Mouse (Mus musculus): ENCODE results near the gene Rap1gap. TPM values are rescaled to one million over a fixed set of nuclear protein-coding genes. Genes with fewer than 3 reads are reported as not detected.

The Rap1gap gene
- polyA plus RNA-seq, 1 experiment from 2014 or later, result 5.7 TPM

GRCm38 (mm10) chr4:137652835-137653346, 11.6 kb upstream of the Rap1gap start:
- no peak overlapping the region for H3K4me3 ChIP-seq (ENCODE audit: low read depth, low read length)
- ATAC-seq (replicated peaks; ENCODE audit: insufficient number of reproducible peaks, low FRiP score, low TSS enrichment, low read depth) (no peak), DNase-seq (ENCODE audit: low spot score) (no peak)
- peaks cover 9% of the 10 kb centered on the region for H3K36me3 ChIP-seq (replicated peaks; ENCODE audit: control insufficient read depth, insufficient read depth, low read depth, low read length)
- WGBS, result 93% methylated on average over 5 of the region's 5 CpGs
- no peak overlapping the region for H3K27ac ChIP-seq (replicated peaks; ENCODE audit: low read depth, low read length)
- H3K4me1 ChIP-seq (ENCODE audit: control insufficient read depth, insufficient read depth, low read length), result no peaks in the 10 kb centered on the region
- H3K9ac ChIP-seq (replicated peaks; ENCODE audit: low read length), result no peak overlapping the region
- H3K9me3 ChIP-seq (replicated peaks; ENCODE audit: control insufficient read depth, low read length), result no peaks in the 10 kb centered on the region
- no peak overlapping the region for H3K4me2 ChIP-seq (ENCODE audit: low read depth, low read length)
- H3K27me3 ChIP-seq (ENCODE audit: control insufficient read depth, insufficient read depth, low read length), result no peaks in the 10 kb centered on the region

GRCm38 (mm10) chr4:137655241-137656031, 9.1 kb upstream of the Rap1gap start:
- no peak for DNase-seq (ENCODE audit: low spot score)
- Histone ChIP-seq H3K4me1 (ENCODE audit: control insufficient read depth, insufficient read depth, low read length) (no peaks in the 10 kb centered on the region), H3K27me3 (ENCODE audit: control insufficient read depth, insufficient read depth, low read length) (no peaks in the 10 kb centered on the region), H3K4me2 (ENCODE audit: low read depth, low read length) (no peak overlapping the region), H3K4me3 (ENCODE audit: low read depth, low read length) (no peak overlapping the region), H3K9ac (replicated peaks; ENCODE audit: low read length) (no peak overlapping the region), H3K36me3 (replicated peaks; ENCODE audit: control insufficient read depth, insufficient read depth, low read depth, low read length) (peaks cover 3% of the 10 kb centered on the region), H3K27ac (replicated peaks; ENCODE audit: low read depth, low read length) (no peak overlapping the region), H3K9me3 (replicated peaks; ENCODE audit: control insufficient read depth, low read length) (no peaks in the 10 kb centered on the region)
- no peak for ATAC-seq (replicated peaks; ENCODE audit: insufficient number of reproducible peaks, low FRiP score, low TSS enrichment, low read depth)
- 88% methylated on average over 18 of the region's 18 CpGs for WGBS

- no peaks in the 10 kb centered on the region for H3K9me3 ChIP-seq (replicated peaks; ENCODE audit: control insufficient read depth, low read length)
- WGBS, result 90% methylated on average over 8 of the region's 8 CpGs
- no peak overlapping the region for H3K27ac ChIP-seq (replicated peaks; ENCODE audit: low read depth, low read length)
- no peak overlapping the region for H3K4me2 ChIP-seq (ENCODE audit: low read depth, low read length)
- no peak overlapping the region for H3K9ac ChIP-seq (replicated peaks; ENCODE audit: low read length)
- H3K4me3 ChIP-seq (ENCODE audit: low read depth, low read length), result no peak overlapping the region
- H3K36me3 ChIP-seq (replicated peaks; ENCODE audit: control insufficient read depth, insufficient read depth, low read depth, low read length), result peaks cover 2% of the 10 kb centered on the region; the same call in 1 of the 2 replicates
- DNase-seq (ENCODE audit: low spot score), result no peak
- no peak for ATAC-seq (replicated peaks; ENCODE audit: insufficient number of reproducible peaks, low FRiP score, low TSS enrichment, low read depth)
- no peaks in the 10 kb centered on the region for H3K27me3 ChIP-seq (ENCODE audit: control insufficient read depth, insufficient read depth, low read length)
- no peaks in the 10 kb centered on the region for H3K4me1 ChIP-seq (ENCODE audit: control insufficient read depth, insufficient read depth, low read length)
Observed at GRCm38 (mm10) chr4:137657674-137658073, 6.9 kb upstream of the Rap1gap start.

GRCm38 (mm10) chr4:137659541-137659940, 5.0 kb upstream of the Rap1gap start:
- H3K27ac ChIP-seq (replicated peaks; ENCODE audit: low read depth, low read length), result no peak overlapping the region
- no peak for DNase-seq (ENCODE audit: low spot score)
- H3K4me2 ChIP-seq (ENCODE audit: low read depth, low read length), result no peak overlapping the region
- H3K9ac ChIP-seq (replicated peaks; ENCODE audit: low read length), result no peak overlapping the region
- peaks cover 8% of the 10 kb centered on the region for H3K27me3 ChIP-seq (ENCODE audit: control insufficient read depth, insufficient read depth, low read length)
- ATAC-seq (replicated peaks; ENCODE audit: insufficient number of reproducible peaks, low FRiP score, low TSS enrichment, low read depth), result no peak
- no peak overlapping the region for H3K4me3 ChIP-seq (ENCODE audit: low read depth, low read length)
- peaks cover 2% of the 10 kb centered on the region; the same call in 1 of the 2 replicates for H3K36me3 ChIP-seq (replicated peaks; ENCODE audit: control insufficient read depth, insufficient read depth, low read depth, low read length)
- 72% methylated on average over 4 of the region's 4 CpGs for WGBS
- no peaks in the 10 kb centered on the region for H3K9me3 ChIP-seq (replicated peaks; ENCODE audit: control insufficient read depth, low read length)
- peaks cover 3% of the 10 kb centered on the region for H3K4me1 ChIP-seq (ENCODE audit: control insufficient read depth, insufficient read depth, low read length)

GRCm38 (mm10) chr4:137660364-137661077, 4.0 kb upstream of the Rap1gap start:
- Histone ChIP-seq H3K9ac (replicated peaks; ENCODE audit: low read length) (no peak overlapping the region), H3K4me3 (ENCODE audit: low read depth, low read length) (no peak overlapping the region), H3K27ac (replicated peaks; ENCODE audit: low read depth, low read length) (no peak overlapping the region), H3K36me3 (replicated peaks; ENCODE audit: control insufficient read depth, insufficient read depth, low read depth, low read length) (no peaks in the 10 kb centered on the region; the same call in 1 of the 2 replicates), H3K4me2 (ENCODE audit: low read depth, low read length) (no peak overlapping the region), H3K27me3 (ENCODE audit: control insufficient read depth, insufficient read depth, low read length) (peaks cover 17% of the 10 kb centered on the region), H3K9me3 (replicated peaks; ENCODE audit: control insufficient read depth, low read length) (no peaks in the 10 kb centered on the region), H3K4me1 (ENCODE audit: control insufficient read depth, insufficient read depth, low read length) (peaks cover 4% of the 10 kb centered on the region)
- WGBS, result 59% methylated on average over 10 of the region's 10 CpGs
- DNase-seq (ENCODE audit: low spot score) (no peak), ATAC-seq (replicated peaks; ENCODE audit: insufficient number of reproducible peaks, low FRiP score, low TSS enrichment, low read depth) (0 out of 2 replicates have a peak, but pooled peaks have one; percentile 10)

GRCm38 (mm10) chr4:137661078-137661450, 3.5 kb upstream of the Rap1gap start:
- no peak overlapping the region for H3K9ac ChIP-seq (replicated peaks; ENCODE audit: low read length)
- no peaks in the 10 kb centered on the region; the same call in 1 of the 2 replicates for H3K36me3 ChIP-seq (replicated peaks; ENCODE audit: control insufficient read depth, insufficient read depth, low read depth, low read length)
- H3K4me1 ChIP-seq (ENCODE audit: control insufficient read depth, insufficient read depth, low read length), result peaks cover 4% of the 10 kb centered on the region
- ATAC-seq (replicated peaks; ENCODE audit: insufficient number of reproducible peaks, low FRiP score, low TSS enrichment, low read depth) (no peak; the same call in 1 of the 2 replicates), DNase-seq (ENCODE audit: low spot score) (no peak)
- H3K4me2 ChIP-seq (ENCODE audit: low read depth, low read length), result no peak overlapping the region
- no peak overlapping the region for H3K4me3 ChIP-seq (ENCODE audit: low read depth, low read length)
- H3K9me3 ChIP-seq (replicated peaks; ENCODE audit: control insufficient read depth, low read length), result no peaks in the 10 kb centered on the region
- no peak overlapping the region for H3K27ac ChIP-seq (replicated peaks; ENCODE audit: low read depth, low read length)
- H3K27me3 ChIP-seq (ENCODE audit: control insufficient read depth, insufficient read depth, low read length), result peaks cover 21% of the 10 kb centered on the region
- 65% methylated on average over 2 of the region's 2 CpGs for WGBS

GRCm38 (mm10) chr4:137661547-137661946, 3.0 kb upstream of the Rap1gap start:
- ATAC-seq (replicated peaks; ENCODE audit: insufficient number of reproducible peaks, low FRiP score, low TSS enrichment, low read depth) (no peak), DNase-seq (ENCODE audit: low spot score) (no peak)
- H3K36me3 ChIP-seq (replicated peaks; ENCODE audit: control insufficient read depth, insufficient read depth, low read depth, low read length), result no peaks in the 10 kb centered on the region; the same call in 1 of the 2 replicates
- H3K9ac ChIP-seq (replicated peaks; ENCODE audit: low read length), result no peak overlapping the region
- no peak overlapping the region for H3K4me3 ChIP-seq (ENCODE audit: low read depth, low read length)
- peaks cover 21% of the 10 kb centered on the region for H3K27me3 ChIP-seq (ENCODE audit: control insufficient read depth, insufficient read depth, low read length)
- H3K4me2 ChIP-seq (ENCODE audit: low read depth, low read length), result no peak overlapping the region
- H3K9me3 ChIP-seq (replicated peaks; ENCODE audit: control insufficient read depth, low read length), result no peaks in the 10 kb centered on the region
- H3K27ac ChIP-seq (replicated peaks; ENCODE audit: low read depth, low read length), result no peak overlapping the region
- 78% methylated on average over 6 of the region's 6 CpGs for WGBS
- peaks cover 4% of the 10 kb centered on the region for H3K4me1 ChIP-seq (ENCODE audit: control insufficient read depth, insufficient read depth, low read length)

GRCm38 (mm10) chr4:137663491-137663890, 1.0 kb upstream of the Rap1gap start:
- Histone ChIP-seq H3K4me3 (ENCODE audit: low read depth, low read length) (no peak overlapping the region), H3K9me3 (replicated peaks; ENCODE audit: control insufficient read depth, low read length) (no peaks in the 10 kb centered on the region), H3K4me1 (ENCODE audit: control insufficient read depth, insufficient read depth, low read length) (peaks cover 4% of the 10 kb centered on the region), H3K27me3 (ENCODE audit: control insufficient read depth, insufficient read depth, low read length) (peaks cover 21% of the 10 kb centered on the region), H3K27ac (replicated peaks; ENCODE audit: low read depth, low read length) (no peak overlapping the region), H3K4me2 (ENCODE audit: low read depth, low read length) (no peak overlapping the region), H3K36me3 (replicated peaks; ENCODE audit: control insufficient read depth, insufficient read depth, low read depth, low read length) (no peaks in the 10 kb centered on the region), H3K9ac (replicated peaks; ENCODE audit: low read length) (no peak overlapping the region)
- WGBS, result 84% methylated on average over 4 of the region's 4 CpGs
- no peak for DNase-seq (ENCODE audit: low spot score)
- ATAC-seq (replicated peaks; ENCODE audit: insufficient number of reproducible peaks, low FRiP score, low TSS enrichment, low read depth), result no peak

Measured in embryonic facial prominence, embryonic 11.5 days (tissue).